Mouse (Mus musculus) embryo, embryonic 9.5 days (tissue): ENCODE measurements around the gene H2al1i.
"Not testable (repeated sequence)": the region's sequence is repeated elsewhere in the genome, so short reads cannot be mapped to it uniquely, and the experiment has no call there.

Experiments used
- DNase-seq: peaks from one replicate; pipeline ENCODE4 v3.0.0-alpha.2; 2017; ENCODE audit errors: extremely low spot score

Gene H2al1i

GRCm38 (mm10) chrX:11324359-11324758 is at the start of gene H2al1i:
TSS of gene H2al1i (plus strand) at chrX:11324659.
- not testable (repeated sequence) for DNase-seq

- DNase-seq: no peak
Measured at GRCm38 (mm10) chrX:11277083-11277482, 47.4 kb upstream of the H2al1i start.

- no peak for DNase-seq
Measured at GRCm38 (mm10) chrX:11280741-11281140, 43.7 kb upstream of the H2al1i start.

GRCm38 (mm10) chrX:11288306-11288882 is 36.1 kb upstream of the H2al1i start:
- no peak for DNase-seq

- no peak for DNase-seq
Measured at GRCm38 (mm10) chrX:11289244-11289643, 35.2 kb upstream of the H2al1i start.

GRCm38 (mm10) chrX:11298957-11299356 is 25.5 kb upstream of the H2al1i start, which contains the start of gene H2al1a:
TSS of gene H2al1a (plus strand) at chrX:11299257.
- not testable (repeated sequence) for DNase-seq

- not testable (repeated sequence) for DNase-seq
Measured at GRCm38 (mm10) chrX:11302132-11302531, 22.3 kb upstream of the H2al1i start, which contains the start of gene H2al1b. TSS of gene H2al1b (plus strand) at chrX:11302432.

GRCm38 (mm10) chrX:11305355-11305754 is 19.1 kb upstream of the H2al1i start, which contains the start of gene H2al1c:
TSS of gene H2al1c (plus strand) at chrX:11305655.
- not testable (repeated sequence) for DNase-seq

- DNase-seq: not testable (repeated sequence)
Measured at GRCm38 (mm10) chrX:11308524-11308923, 15.9 kb upstream of the H2al1i start, which contains the start of gene H2al1d. TSS of gene H2al1d (plus strand) at chrX:11308824.

- DNase-seq: not testable (repeated sequence)
Measured at GRCm38 (mm10) chrX:11311634-11312033, 12.8 kb upstream of the H2al1i start, which contains the start of gene H2al1e. TSS of gene H2al1e (plus strand) at chrX:11311934.

GRCm38 (mm10) chrX:11314858-11315257 is 9.6 kb upstream of the H2al1i start, which contains the start of gene H2al1f:
TSS of gene H2al1f (plus strand) at chrX:11315158.
- DNase-seq: not testable (repeated sequence)

- not testable (repeated sequence) for DNase-seq
Measured at GRCm38 (mm10) chrX:11317956-11318355, 6.5 kb upstream of the H2al1i start, which contains the start of gene H2al1g. TSS of gene H2al1g (plus strand) at chrX:11318256.

GRCm38 (mm10) chrX:11321192-11321591 is 3.3 kb upstream of the H2al1i start, which contains the start of gene H2al1h:
TSS of gene H2al1h (plus strand) at chrX:11321492.
- not testable (repeated sequence) for DNase-seq

GRCm38 (mm10) chrX:11327522-11327921 is 3.1 kb downstream of the H2al1i start, which contains the start of gene H2al1j:
TSS of gene H2al1j (plus strand) at chrX:11327822.
- not testable (repeated sequence) for DNase-seq

- no peak for DNase-seq
Measured at GRCm38 (mm10) chrX:11345762-11346161, 21.3 kb downstream of the H2al1i start.

GRCm38 (mm10) chrX:11346756-11347155 is 22.3 kb downstream of the H2al1i start:
- DNase-seq: no peak

- no peak for DNase-seq
Measured at GRCm38 (mm10) chrX:11360823-11361222, 36.4 kb downstream of the H2al1i start.

GRCm38 (mm10) chrX:11361261-11361660 is 36.8 kb downstream of the H2al1i start:
- DNase-seq: no peak

GRCm38 (mm10) chrX:11363890-11364289 is 39.4 kb downstream of the H2al1i start:
- DNase-seq: no peak

- DNase-seq: no peak
Measured at GRCm38 (mm10) chrX:11365151-11365550, 40.7 kb downstream of the H2al1i start.
